Mouse (Mus musculus): ENCODE measurements at regions not wholly inside any gene's neighbourhood (a gene's known extent, or its start where the extent isn't known, plus 50 kb on each side); places are given as distances from the start of the nearest gene placed in this dataset.
A peak's percentile ranks its signal among the peaks of the same experiment; 100 is the strongest.

DNA sequence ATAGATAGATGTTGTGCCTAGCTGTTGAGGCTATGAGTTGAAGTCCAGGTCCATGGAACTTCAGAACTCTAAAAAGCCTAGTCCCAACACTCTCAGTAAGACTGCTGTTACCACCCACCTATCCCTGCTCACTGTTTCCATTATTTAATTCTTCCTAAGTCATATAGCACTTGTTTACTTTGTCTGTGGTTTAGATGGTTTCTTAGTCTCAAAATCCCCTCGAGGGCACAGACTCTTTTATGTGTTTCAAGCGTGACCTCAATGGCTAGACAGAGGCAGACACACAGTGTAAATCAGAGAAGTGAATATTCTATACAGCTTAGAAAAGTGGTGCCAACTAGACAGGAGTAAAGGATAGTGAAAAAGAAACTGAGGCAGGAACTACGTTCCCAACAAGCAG, 117.0 kb upstream of the Slc44a1 start:
- intact Hi-C loops (cut with DNase I): no loop called here
- no peak for DNase-seq

- DNase-seq: no peak
- intact Hi-C loops (cut with DNase I): no loop called here
These were observed 117.7 kb upstream of the Slc44a1 start for GRCm38 (mm10) chr4:53322484-53322883.

DNA sequence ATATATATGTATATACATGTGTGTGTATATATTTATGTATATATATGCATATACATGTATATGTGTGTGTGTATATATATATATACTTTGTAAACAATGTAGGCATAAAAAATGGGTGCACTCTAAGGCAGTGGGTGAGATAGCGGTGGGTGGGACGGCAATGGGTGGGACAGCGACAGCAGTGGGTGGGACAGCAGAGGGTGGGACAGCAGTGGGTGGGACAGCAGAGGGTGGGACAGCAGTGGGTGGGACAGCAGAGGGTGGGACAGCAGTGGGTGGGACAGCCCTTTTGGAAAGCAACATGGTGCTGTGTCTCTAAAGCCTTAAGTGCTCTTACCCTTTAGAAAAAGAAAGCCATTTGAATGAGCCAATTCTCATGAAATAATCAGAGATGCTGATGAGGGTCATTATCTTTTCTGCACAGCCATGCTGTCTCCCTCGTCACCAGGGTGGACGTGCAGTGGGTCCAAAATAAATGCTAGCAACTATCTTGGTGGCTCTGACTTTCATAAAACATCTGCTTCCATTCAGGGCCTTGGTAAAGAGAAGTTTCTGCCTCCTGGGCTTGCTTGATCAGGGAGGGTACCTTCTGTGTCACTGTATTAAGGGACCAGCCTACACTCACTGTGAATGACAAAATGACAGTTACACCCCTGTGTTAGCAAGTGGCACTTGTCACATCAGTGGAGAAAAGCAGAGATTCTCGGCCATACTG, 119.3 kb upstream of the Slc44a1 start:
- intact Hi-C loops (cut with DNase I): no loop called here

GRCm38 (mm10) chr4:53319051-53319450, 121.2 kb upstream of the Slc44a1 start:
- DNase-seq: peak; percentile 43 to 48
- intact Hi-C loops (cut with DNase I): no loop called here

More for the DNA sequence above, 119.3 kb upstream of the Slc44a1 start:
- DNase-seq: no peak

DNA sequence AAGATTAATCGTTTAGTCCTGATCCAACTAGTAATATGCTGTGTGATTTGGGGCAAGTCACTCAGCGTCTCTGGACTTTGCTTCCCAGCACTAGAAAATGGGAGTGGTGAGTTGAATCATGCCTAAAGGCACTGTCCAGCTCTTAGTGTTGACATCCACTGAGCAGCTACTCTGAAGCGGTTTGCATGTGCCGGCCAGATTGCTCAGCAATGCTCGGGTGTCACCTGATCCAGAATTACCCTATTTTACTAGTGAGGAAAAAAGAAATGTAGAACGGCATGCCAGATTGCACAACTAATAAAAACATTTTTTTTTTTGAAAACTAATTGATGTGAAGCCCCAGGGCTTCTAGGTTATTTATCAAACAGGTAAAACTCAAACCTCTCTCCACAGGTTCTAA, 122.0 kb upstream of the Slc44a1 start:
- DNase-seq: no peak
- intact Hi-C loops (cut with DNase I): no loop called here

- intact Hi-C loops (cut with DNase I): no loop called here
These were observed 122.8 kb upstream of the Slc44a1 start for GRCm38 (mm10) chr4:53317453-53317824.

DNA sequence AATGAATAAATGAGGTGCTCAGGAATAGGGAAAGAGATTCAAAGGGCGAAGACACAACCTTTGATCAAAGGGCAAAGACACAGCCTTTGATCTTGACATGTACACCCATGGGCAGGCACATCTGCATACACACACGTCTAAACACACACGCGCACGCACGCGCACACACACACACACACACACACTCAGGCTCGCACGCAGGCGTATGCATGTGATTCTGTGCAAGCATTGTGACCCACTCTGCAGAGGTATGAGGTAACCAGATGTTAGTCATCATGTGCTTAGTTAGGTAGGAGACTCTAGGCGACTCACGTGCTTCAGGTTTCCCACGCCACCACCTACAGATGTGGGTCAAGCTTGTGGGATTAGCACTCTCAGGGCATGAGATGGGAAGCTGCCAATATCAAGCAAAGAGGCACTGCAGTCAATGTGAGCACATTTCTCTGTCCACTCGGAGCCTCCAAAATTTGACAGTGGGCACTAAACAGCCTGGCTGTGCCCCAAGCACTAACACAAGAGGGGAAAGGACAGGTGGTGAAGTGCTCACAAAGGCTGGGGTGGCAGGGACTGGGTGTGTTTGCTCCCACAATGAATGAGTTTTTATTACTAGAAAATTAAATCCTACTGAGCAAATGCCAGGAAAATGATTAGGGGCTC, 123.3 kb upstream of the Slc44a1 start:
- intact Hi-C loops (cut with DNase I): no loop called here
- no peak for DNase-seq

More at GRCm38 (mm10) chr4:53317453-53317824, 122.8 kb upstream of the Slc44a1 start:
- no peak for DNase-seq

DNA sequence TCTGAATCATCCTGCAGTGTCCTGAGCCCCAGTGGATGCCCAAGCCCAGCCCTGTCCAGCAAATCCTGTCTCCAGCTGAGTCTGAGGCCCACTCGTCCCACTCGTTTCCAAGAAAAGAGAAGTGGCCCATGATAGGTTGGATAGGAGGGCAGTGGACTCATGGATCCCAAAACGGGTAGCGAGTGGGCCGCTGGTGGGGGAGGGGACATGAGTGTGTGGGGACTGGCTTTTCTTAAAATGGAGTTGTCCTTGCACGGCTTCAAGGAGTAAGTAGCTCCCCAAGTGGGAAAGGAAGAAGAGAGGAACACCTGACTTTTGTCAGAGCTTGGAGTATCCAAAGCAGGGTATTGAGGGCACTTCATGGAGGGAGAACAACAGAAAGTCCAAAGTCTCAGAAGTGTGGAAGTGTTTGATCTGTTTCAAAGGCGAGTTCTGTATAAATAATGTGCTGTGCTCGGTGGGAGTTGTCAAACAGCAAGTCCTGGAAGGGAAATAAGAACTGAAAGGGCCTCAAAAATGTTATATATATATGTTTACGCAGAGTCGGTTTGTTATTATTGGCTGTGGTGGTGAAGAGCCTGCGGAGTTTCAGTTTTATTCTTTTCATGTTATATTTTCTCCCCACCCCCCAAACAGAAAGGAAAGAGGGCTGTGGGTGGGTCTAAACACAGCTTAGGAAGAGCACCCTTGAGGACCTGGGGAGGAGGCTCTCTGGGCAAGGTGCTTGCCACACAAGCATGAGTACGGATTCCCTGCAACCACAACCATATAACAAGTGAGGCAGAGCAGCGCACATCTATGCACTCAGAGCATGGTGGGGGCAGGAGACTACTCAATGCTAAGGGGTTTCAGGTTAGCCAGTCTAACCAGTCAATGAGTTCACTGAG, 124.1 kb upstream of the Slc44a1 start:
- intact Hi-C loops (cut with DNase I): loop anchor here (2.0 kb wide), 1 partner anchor 35 kb away; no protein-coding TSS in a partner anchor
- no peak for DNase-seq

- DNase-seq: peak; percentile 59 to 63
- intact Hi-C loops (cut with DNase I): loop anchor here (2.0 kb wide), 1 partner anchor 36 kb away; no protein-coding TSS in a partner anchor
These were observed 124.9 kb upstream of the Slc44a1 start for GRCm38 (mm10) chr4:53315121-53315875.

GRCm38 (mm10) chr4:53314076-53314475, 126.1 kb upstream of the Slc44a1 start:
- intact Hi-C loops (cut with DNase I): loop anchor here (2.0 kb wide), 1 partner anchor 37 kb away; no protein-coding TSS in a partner anchor
- no peak for DNase-seq

- intact Hi-C loops (cut with DNase I): no loop called here
- no peak for DNase-seq
These were observed 133.1 kb upstream of the Slc44a1 start for GRCm38 (mm10) chr4:53307121-53307520.

GRCm38 (mm10) chr4:53304782-53305385, 135.3 kb upstream of the Slc44a1 start:
- no peak for DNase-seq
- intact Hi-C loops (cut with DNase I): no loop called here

DNA sequence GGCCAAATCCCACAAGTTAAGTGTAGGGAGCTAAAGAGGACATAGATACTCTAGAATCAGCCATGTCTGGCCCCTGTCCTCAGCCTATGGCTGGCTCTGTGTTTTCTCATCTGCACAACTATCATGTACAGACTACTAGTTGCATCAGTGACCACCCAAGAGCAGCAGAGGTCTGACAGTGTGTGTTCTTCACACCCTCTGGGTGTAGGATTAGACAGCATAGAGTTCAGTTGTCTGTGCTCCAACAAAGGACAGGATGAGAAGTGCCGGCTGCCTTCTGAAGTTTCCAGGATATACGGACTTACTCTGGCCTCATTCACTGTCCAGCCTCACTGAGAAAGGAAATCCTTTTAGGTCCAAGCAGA, 135.9 kb upstream of the Slc44a1 start:
- DNase-seq: peak in 1 of 2 experiments; percentile 43
- intact Hi-C loops (cut with DNase I): no loop called here

- DNase-seq: peak; percentile 24 to 47
- intact Hi-C loops (cut with DNase I): no loop called here
These were observed 136.5 kb upstream of the Slc44a1 start for GRCm38 (mm10) chr4:53303621-53304289.

GRCm38 (mm10) chr4:53297975-53298374, 138.3 kb upstream of the Abca1 start:
- DNase-seq: no peak
- intact Hi-C loops (cut with DNase I): no loop called here

GRCm38 (mm10) chr4:53292606-53293005, 132.9 kb upstream of the Abca1 start:
- intact Hi-C loops (cut with DNase I): no loop called here
- no peak for DNase-seq

DNA sequence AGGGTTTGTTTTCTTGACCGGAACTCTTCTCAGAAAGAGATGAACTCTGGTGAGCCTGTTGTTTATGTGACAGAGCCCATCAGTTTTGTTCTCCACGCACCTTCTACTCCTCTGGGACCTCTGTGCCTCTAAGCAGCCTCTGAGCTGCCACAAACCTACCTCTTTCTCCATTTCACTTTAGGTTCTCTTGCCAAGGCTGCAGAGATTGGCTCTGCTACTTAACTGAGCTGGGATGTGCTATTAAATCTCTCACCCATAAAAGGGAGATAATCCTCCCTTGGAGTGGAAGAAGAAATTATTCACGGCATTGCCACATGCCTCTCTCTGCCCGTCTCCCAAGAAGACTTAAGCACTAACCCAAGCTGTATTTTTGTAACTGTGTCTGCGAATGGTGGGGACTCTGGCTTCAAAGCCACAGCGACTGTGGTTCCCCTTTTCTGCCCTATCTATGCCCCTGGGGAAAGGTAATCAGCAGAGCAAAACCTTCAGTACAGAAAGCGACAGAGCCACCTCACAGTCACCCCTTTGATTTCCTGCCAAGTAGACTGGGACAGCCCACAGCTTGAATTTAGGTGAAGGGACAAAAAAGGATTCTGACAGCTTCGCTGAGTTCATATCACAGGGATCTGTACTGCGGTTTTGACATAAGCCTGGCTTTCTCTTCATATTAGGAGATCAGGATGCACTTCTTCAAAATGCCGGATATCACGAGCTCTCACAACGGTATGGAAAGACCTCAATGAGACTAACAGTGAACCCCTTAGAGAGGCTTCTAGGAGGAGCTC, 118.2 kb upstream of the Abca1 start:
- DNase-seq: no peak
- intact Hi-C loops (cut with DNase I): no loop called here

GRCm38 (mm10) chr4:53270433-53270832, 110.7 kb upstream of the Abca1 start:
- no peak for DNase-seq
- intact Hi-C loops (cut with DNase I): no loop called here

DNA sequence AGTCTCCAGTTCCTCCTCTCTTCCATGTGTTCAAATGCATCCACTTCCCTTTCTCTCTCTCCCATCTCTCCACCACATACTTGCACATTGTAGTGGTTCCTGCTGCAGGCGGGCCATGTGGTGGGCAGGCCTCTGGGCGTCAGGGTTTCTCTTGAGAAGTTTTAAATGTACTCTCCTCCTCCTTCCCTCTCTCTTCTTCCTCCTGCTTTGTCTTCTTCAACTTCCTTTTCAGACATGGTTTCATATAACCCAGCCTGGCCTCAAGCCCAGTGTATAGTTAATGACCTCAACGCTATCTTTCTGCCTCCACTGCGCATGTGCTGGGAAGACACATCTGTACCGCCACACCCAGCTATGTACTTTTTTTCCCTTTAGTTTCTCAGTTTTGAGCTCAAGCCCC, 110.3 kb upstream of the Abca1 start:
- DNase-seq: peak; percentile 68 to 70
- intact Hi-C loops (cut with DNase I): no loop called here

All from heart, postnatal 10 days (tissue).